ENCODE assay signal across 9 mouse cellular contexts in the genomic region with DNA sequence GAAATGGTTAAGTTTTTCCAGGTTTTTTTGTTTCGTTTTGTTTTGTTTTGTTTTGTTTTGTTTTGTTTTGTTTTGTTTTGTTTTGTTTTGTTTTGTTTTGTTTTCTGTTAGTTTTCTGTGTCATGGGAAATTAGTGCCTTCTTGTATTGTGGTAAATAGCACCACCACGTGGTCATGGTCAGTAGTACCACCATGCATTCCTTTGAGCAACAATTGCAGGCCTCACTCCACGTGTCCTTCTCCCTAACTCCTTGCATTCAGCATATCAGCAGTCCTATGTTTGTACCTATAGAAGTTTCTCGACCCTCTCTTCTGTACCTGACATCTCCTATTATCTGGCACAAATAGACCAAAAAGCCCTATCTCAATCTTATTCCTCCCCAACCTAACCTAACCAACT. TPM values are rescaled to one million over a fixed set of nuclear protein-coding genes. Genes with fewer than 3 reads are reported as not detected.
DNase-seq lines count a peak whose midpoint lies in the region; ATAC-seq and TF ChIP-seq lines count a peak whose summit lies in the region.
"Had no signal": no experiment of that assay in that cellular context is flagged by ENCODE, and none has a peak within 500 bp of the region (broad histone marks: within the 10 kb centered on the region; RNA-seq: fewer than 3 reads in every experiment).

No protein-coding gene starts in this region.

- no peak overlapping the region for H3K4me2 ChIP-seq in midbrain, embryonic 13.5 days (replicated peaks)
- no peak overlapping the region for H3K4me2 ChIP-seq in neural tube, embryonic 11.5 days (ENCODE audit: low read depth)
- H3K4me2 ChIP-seq: neural tube, embryonic 12.5 days had no signal

- H3K4me3 ChIP-seq in midbrain, embryonic 10.5 days = no peak overlapping the region
- H3K4me3 ChIP-seq in midbrain, embryonic 13.5 days (replicated peaks) = no peak overlapping the region
- H3K4me3 ChIP-seq in cortical plate, adult 2 months (ENCODE audit: insufficient read depth, low read length) = no peak overlapping the region
- H3K4me3 ChIP-seq in neural tube, embryonic 11.5 days (ENCODE audit: low read depth, low read length) = no peak overlapping the region
- H3K4me3 ChIP-seq: neural tube, embryonic 12.5 days had no signal

- no peaks in the 10 kb centered on the region for H3K36me3 ChIP-seq in midbrain, embryonic 10.5 days
- no peaks in the 10 kb centered on the region for H3K36me3 ChIP-seq in midbrain, embryonic 13.5 days
- no peaks in the 10 kb centered on the region for H3K36me3 ChIP-seq in neural tube, embryonic 11.5 days (ENCODE audit: control insufficient read depth, insufficient read depth, low read length)
- H3K36me3 ChIP-seq: neural tube, embryonic 12.5 days had no signal

- no peaks in the 10 kb centered on the region for H3K9me3 ChIP-seq in midbrain, embryonic 10.5 days (replicated peaks)
- no peaks in the 10 kb centered on the region for H3K9me3 ChIP-seq in midbrain, embryonic 13.5 days
- H3K9me3 ChIP-seq in neural tube, embryonic 11.5 days (ENCODE audit: control insufficient read depth, low read length) = no peaks in the 10 kb centered on the region
- H3K9me3 ChIP-seq: neural tube, embryonic 12.5 days had no signal

- TF ChIP-seq CTCF in cortical plate, adult 2 months (IDR thresholded peaks at IDR 0.05; ENCODE audit: extremely low read depth, insufficient read depth, low read length) = peak; percentile 73

- H3K4me1 ChIP-seq in midbrain, embryonic 10.5 days = no peaks in the 10 kb centered on the region
- H3K4me1 ChIP-seq in midbrain, embryonic 13.5 days (replicated peaks) = no peaks in the 10 kb centered on the region
- no peaks in the 10 kb centered on the region for H3K4me1 ChIP-seq in cortical plate, adult 2 months (ENCODE audit: control insufficient read depth, insufficient read depth, low read length)
- no peaks in the 10 kb centered on the region for H3K4me1 ChIP-seq in neural tube, embryonic 11.5 days (ENCODE audit: control insufficient read depth, insufficient read depth, low read length)
- H3K4me1 ChIP-seq: neural tube, embryonic 12.5 days had no signal

- no peak overlapping the region for H3K27ac ChIP-seq in midbrain, embryonic 10.5 days (replicated peaks)
- no peak overlapping the region for H3K27ac ChIP-seq in midbrain, embryonic 13.5 days
- no peak overlapping the region for H3K27ac ChIP-seq in cortical plate, adult 2 months (ENCODE audit: insufficient read depth, low read length)
- no peak overlapping the region for H3K27ac ChIP-seq in neural tube, embryonic 11.5 days (ENCODE audit: low read depth, low read length)
- H3K27ac ChIP-seq: neural tube, embryonic 12.5 days had no signal

- DNase-seq in midbrain, embryonic 10.5 days (ENCODE audit: low spot score) = peak; percentile 43
- DNase-seq in ZHBTc4 (ENCODE audit: low read depth, low spot score) = peak; percentile 66
- peak; percentile 11 to 22 for DNase-seq in heart, postnatal 36 days
- DNase-seq in left cerebral cortex, adult 8-10 months (ENCODE audit: low spot score in 2 of 2) = peak; percentile 8 to 17
- DNase-seq in neural tube, embryonic 11.5 days (ENCODE audit: low spot score) = peak; percentile 46

- no peak overlapping the region for H3K9ac ChIP-seq in midbrain, embryonic 13.5 days (replicated peaks)
- H3K9ac ChIP-seq in neural tube, embryonic 11.5 days (ENCODE audit: low read length) = no peak overlapping the region
- H3K9ac ChIP-seq: neural tube, embryonic 12.5 days had no signal

- ATAC-seq in midbrain, embryonic 13.5 days = no peak
- peak; percentile 65 for ATAC-seq in neural tube, embryonic 11.5 days (ENCODE audit: insufficient read depth, low FRiP score, low TSS enrichment)
- ATAC-seq in monocyte, adult 5-6 weeks (replicated peaks; ENCODE audit: insufficient number of reproducible peaks, low FRiP score, low TSS enrichment, poor library complexity, severe bottlenecking) = no peak

- 14% methylated on average over 4 of the region's 4 CpGs for WGBS in midbrain, embryonic 10.5 days
- WGBS in midbrain, embryonic 13.5 days = 9% methylated on average over 4 of the region's 4 CpGs
- 14% methylated on average over 4 of the region's 4 CpGs for WGBS in neural tube, embryonic 11.5 days

- H3K27me3 ChIP-seq in midbrain, embryonic 10.5 days (ENCODE audit: low read depth, poor library complexity, severe bottlenecking) = no peaks in the 10 kb centered on the region
- H3K27me3 ChIP-seq in midbrain, embryonic 13.5 days = no peaks in the 10 kb centered on the region; the same call in 1 of the 2 replicates
- H3K27me3 ChIP-seq in neural tube, embryonic 11.5 days (ENCODE audit: control insufficient read depth, insufficient read depth, low read length) = no peaks in the 10 kb centered on the region
- H3K27me3 ChIP-seq: neural tube, embryonic 12.5 days had no signal

- TF ChIP-seq POLR2A in cortical plate, adult 2 months (IDR thresholded peaks at IDR 0.05; ENCODE audit: extremely low read depth, insufficient read depth, low read length) = no peak

- intact Hi-C loops in heart, postnatal 36 days (cut with DNase I) = no loop called here

RNA-seq across cellular contexts. Expression of a gene that starts 2.3 kb away (rescaled TPM):
- polyA plus RNA-seq in midbrain, embryonic 10.5 days (2016; fragmentation: Nextera tagmentation; extraction: Ambion mirVana) = not detected in 2 replicates
- not detected in 2 replicates for polyA plus RNA-seq in midbrain, embryonic 13.5 days (2015; fragmentation: Nextera tagmentation; extraction: Ambion mirVana)
- polyA plus RNA-seq in cortical plate, adult 2 months (2012; rRNA removed) = 0.02 TPM in 1 of 2 replicates, not detected in the other
- not detected for total RNA-seq in heart, postnatal 36 days (2021)
- total RNA-seq in left cerebral cortex, adult 8-10 months (2022) = under 1 TPM in 1 of 4 experiments, not detected in 3; 0.15 TPM
- not detected in 2 replicates for polyA plus RNA-seq in neural tube, embryonic 11.5 days (2014; fragmentation: Nextera tagmentation; extraction: Ambion mirVana)
- total RNA-seq in monocyte, adult 5-6 weeks (2017) = not detected in 3 replicates
- polyA plus RNA-seq: neural tube, embryonic 12.5 days had no signal

Comparison
In these comparisons a context has a peak if more than half of its experiments do, and no peak if none do; other contexts are left out.
1. DNase-seq: peak in every context shown above with its lines; median percentile 66 in ZHBTc4; 46 in neural tube, embryonic 11.5 days; 43 in midbrain, embryonic 10.5 days; 16 in heart, postnatal 36 days; 12 in left cerebral cortex, adult 8-10 months.